Mouse (Mus musculus) midbrain, embryonic 13.5 days (tissue): Measurements from ENCODE around the gene Nhs. TPM values are rescaled to one million over a fixed set of nuclear protein-coding genes. Genes with fewer than 3 reads are reported as not detected.
A peak's percentile ranks its signal among the peaks of the same experiment; 100 is the strongest.

Experiments
- ATAC-seq: fragments of 200-750 bp; cut with Nextera tagmentation; 2 replicates; pipeline ENCODE4 v1.8.0; 2017; ENCODE audit warnings: mild to moderate bottlenecking, moderate TSS enrichment, moderate library complexity
- H3K27ac ChIP-seq: fragments of 300-500 bp; sonication (generic); 2 replicates; pipeline ENCODE4 v1.5.1; 2015; ENCODE audit warnings: inconsistent platforms, mild to moderate bottlenecking, moderate library complexity
- H3K27me3 ChIP-seq: fragments of 300-500 bp; sonication (generic); 2 replicates; pipeline ENCODE4 v1.6.1; 2015; ENCODE audit warnings: mild to moderate bottlenecking, inconsistent platforms
- H3K36me3 ChIP-seq: fragments of 300-500 bp; sonication (generic); 2 replicates; pipeline ENCODE4 v1.6.1; 2015; ENCODE audit warnings: mild to moderate bottlenecking, inconsistent platforms
- H3K4me1 ChIP-seq: fragments of 300-500 bp; sonication (generic); replicated peaks from 2 replicates; pipeline ENCODE4 v1.6.1; 2015; ENCODE audit warnings: inconsistent platforms
- H3K4me2 ChIP-seq: fragments of 300-500 bp; sonication (generic); replicated peaks from 2 replicates; pipeline ENCODE4 v1.6.1; 2015; ENCODE audit warnings: moderate library complexity, mild to moderate bottlenecking, inconsistent platforms
- H3K4me3 ChIP-seq: fragments of 300-500 bp; sonication (generic); replicated peaks from 2 replicates; pipeline ENCODE4 v1.5.1; 2015; ENCODE audit warnings: mild to moderate bottlenecking, inconsistent platforms
- H3K9ac ChIP-seq: fragments of 300-500 bp; sonication (generic); replicated peaks from 2 replicates; pipeline ENCODE4 v1.6.1; 2015; ENCODE audit warnings: mild to moderate bottlenecking, inconsistent platforms
- H3K9me3 ChIP-seq: fragments of 300-500 bp; sonication (generic); 2 replicates; pipeline ENCODE4 v1.6.1; 2016; ENCODE audit warnings: mild to moderate bottlenecking, inconsistent platforms
- WGBS: fragments of 180-500 bp; shearing (Covaris S2); methylation state at CpG from one replicate; pipeline ENCODE4 v1.1.7; 2015; 5-methylcytosine and 5-hydroxymethylcytosine counted together
- polyA plus RNA-seq: library from polyadenylated mRNA; unstranded; fragments of >200 nt; fragmentation: Nextera tagmentation; extraction: Ambion mirVana; gene quantifications from 2 replicates; pipeline ENCODE4 v1.2.1, GENCODE M21; 2015

Gene Nhs
- polyA plus RNA-seq, 1 experiment from 2014 or later, result 3.1 TPM

- no peak for ATAC-seq
- no peak overlapping the region for H3K9ac ChIP-seq
- H3K4me2 ChIP-seq, result no peak overlapping the region
- 0 out of 2 replicates have a peak, but pooled peaks cover 3% of the 10 kb centered on the region for H3K4me1 ChIP-seq
- H3K27ac ChIP-seq, result no peak overlapping the region
- H3K4me3 ChIP-seq, result no peak overlapping the region
- peaks cover 62% of the 10 kb centered on the region for H3K27me3 ChIP-seq
- H3K36me3 ChIP-seq, result no peaks in the 10 kb centered on the region
- H3K9me3 ChIP-seq, result no peaks in the 10 kb centered on the region
Observed at GRCm38 (mm10) chrX:161972723-161973122, 186.8 kb downstream of the Nhs start.

DNA sequence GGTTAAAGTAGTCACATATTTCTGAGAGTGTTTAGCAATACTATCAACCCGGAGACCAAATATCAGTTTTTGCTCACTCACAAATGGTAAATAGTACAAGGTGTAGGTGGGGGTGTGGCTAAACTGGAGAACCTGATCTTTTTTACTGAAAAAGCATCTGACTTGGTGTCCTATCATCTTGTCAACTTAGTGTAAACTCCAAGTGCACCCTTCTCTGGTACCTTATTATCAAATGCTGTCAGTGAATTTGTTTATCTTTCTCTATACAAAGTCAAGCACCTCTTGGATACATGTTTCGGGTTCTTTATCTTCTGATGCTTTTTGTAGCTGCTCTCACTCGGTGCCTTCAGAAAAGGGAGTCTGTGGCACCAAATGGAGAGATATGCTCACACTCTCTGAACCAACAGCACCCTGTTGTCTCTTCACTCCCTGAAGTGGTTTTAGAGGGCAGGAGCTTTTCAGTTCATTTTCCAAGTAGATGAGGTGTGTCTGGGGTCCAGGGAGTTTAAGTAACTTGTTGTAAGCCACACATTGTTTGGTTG, 187.5 kb downstream of the Nhs start:
- Histone ChIP-seq H3K4me2 (no peak overlapping the region), H3K9me3 (no peaks in the 10 kb centered on the region), H3K27ac (no peak overlapping the region), H3K9ac (no peak overlapping the region), H3K4me3 (no peak overlapping the region), H3K36me3 (no peaks in the 10 kb centered on the region), H3K4me1 (0 out of 2 replicates have a peak, but pooled peaks cover 3% of the 10 kb centered on the region), H3K27me3 (peaks cover 62% of the 10 kb centered on the region)
- WGBS, result 82% methylated on average over 3 of the region's 3 CpGs
- ATAC-seq, result no peak

- no peak for ATAC-seq
- Histone ChIP-seq H3K36me3 (no peaks in the 10 kb centered on the region), H3K4me1 (no peaks in the 10 kb centered on the region), H3K9ac (no peak overlapping the region), H3K9me3 (no peaks in the 10 kb centered on the region), H3K4me2 (no peak overlapping the region), H3K27ac (no peak overlapping the region), H3K4me3 (no peak overlapping the region), H3K27me3 (peaks cover 59% of the 10 kb centered on the region)
- WGBS, result 90% methylated on average over 1 of the region's 1 CpGs
Observed at GRCm38 (mm10) chrX:161971131-161971530, 188.4 kb downstream of the Nhs start.

- Histone ChIP-seq H3K4me2 (no peak overlapping the region), H3K27me3 (peaks cover 54% of the 10 kb centered on the region; the same call in 1 of the 2 replicates), H3K9me3 (no peaks in the 10 kb centered on the region), H3K27ac (no peak overlapping the region), H3K4me3 (no peak overlapping the region), H3K36me3 (no peaks in the 10 kb centered on the region), H3K9ac (no peak overlapping the region), H3K4me1 (no peaks in the 10 kb centered on the region)
- WGBS, result 36% methylated on average over 4 of the region's 4 CpGs
- ATAC-seq, result no peak
Observed at GRCm38 (mm10) chrX:161967692-161968091, 191.8 kb downstream of the Nhs start.

DNA sequence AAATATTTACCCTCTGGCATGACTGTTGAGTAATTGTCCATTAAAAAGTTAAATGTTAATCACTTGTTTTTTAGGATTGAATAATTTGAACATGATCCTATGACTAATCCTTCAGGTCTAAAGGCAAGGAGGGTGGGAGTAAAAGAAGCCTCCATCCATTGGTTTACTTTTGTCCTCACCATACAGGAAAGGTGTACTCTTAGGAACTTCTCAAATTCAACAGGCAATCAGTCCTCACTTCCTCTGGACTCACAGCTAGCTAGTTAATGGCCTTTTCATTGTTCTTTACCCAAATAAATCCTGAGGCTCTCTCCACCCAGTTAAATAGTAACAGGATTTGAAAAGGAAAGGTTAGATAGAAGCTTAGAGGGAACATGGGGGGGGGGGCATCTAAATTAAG, 196.2 kb downstream of the Nhs start:
- H3K9me3 ChIP-seq, result no peaks in the 10 kb centered on the region
- no peak for ATAC-seq
- H3K27me3 ChIP-seq, result peaks cover 46% of the 10 kb centered on the region; the same call in 1 of the 2 replicates
- H3K4me3 ChIP-seq, result no peak overlapping the region
- no peak overlapping the region for H3K9ac ChIP-seq
- H3K27ac ChIP-seq, result no peak overlapping the region
- no peaks in the 10 kb centered on the region for H3K4me1 ChIP-seq
- no peaks in the 10 kb centered on the region for H3K36me3 ChIP-seq
- H3K4me2 ChIP-seq, result no peak overlapping the region

DNA sequence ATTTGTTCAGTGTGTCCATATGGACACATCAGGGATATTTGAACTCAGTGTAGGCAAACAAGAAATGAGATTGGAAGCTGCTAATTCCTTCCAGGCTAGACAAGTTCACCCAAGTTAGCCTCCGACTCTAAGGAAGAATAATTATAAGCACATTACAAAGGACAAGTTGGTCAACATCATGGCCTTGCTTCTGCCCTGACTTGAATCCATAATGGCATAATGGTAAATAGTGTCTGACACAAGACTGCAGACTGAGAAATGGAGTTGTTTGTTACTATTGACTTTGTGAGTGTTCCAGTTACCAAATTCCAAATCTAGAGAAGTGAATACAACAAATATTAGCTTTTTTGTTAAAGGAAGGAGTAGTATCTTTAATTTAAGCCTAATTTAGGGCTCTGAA, 196.7 kb downstream of the Nhs start:
- Histone ChIP-seq H3K36me3 (no peaks in the 10 kb centered on the region), H3K4me1 (no peaks in the 10 kb centered on the region), H3K27me3 (peaks cover 46% of the 10 kb centered on the region; the same call in 1 of the 2 replicates), H3K9me3 (no peaks in the 10 kb centered on the region), H3K9ac (no peak overlapping the region), H3K4me3 (no peak overlapping the region), H3K4me2 (no peak overlapping the region), H3K27ac (no peak overlapping the region)
- ATAC-seq, result no peak
- WGBS, result 72% methylated on average over 1 of the region's 1 CpGs

DNA sequence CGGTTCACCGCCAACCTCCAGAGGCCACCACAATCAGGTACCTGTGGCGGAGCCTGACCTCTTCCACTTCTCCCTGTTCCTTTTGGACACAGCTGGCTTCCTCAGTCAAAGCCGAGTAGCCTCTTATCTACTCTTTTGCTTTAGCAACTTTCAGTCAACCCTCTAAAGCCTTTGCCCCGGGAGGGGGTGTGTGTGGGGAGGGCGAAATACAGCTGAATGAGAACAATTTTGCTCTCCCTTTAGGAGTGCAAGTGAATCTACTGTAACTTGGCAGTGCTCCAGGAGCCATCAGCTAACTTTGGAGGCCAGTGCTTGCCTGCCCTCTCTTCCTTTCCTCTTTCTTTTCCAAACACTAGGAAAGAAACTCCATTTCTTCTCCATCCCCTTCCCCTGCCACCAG, 197.8 kb downstream of the Nhs start:
- H3K27ac ChIP-seq, result no peak overlapping the region
- WGBS, result 68% methylated on average over 6 of the region's 6 CpGs

DNA sequence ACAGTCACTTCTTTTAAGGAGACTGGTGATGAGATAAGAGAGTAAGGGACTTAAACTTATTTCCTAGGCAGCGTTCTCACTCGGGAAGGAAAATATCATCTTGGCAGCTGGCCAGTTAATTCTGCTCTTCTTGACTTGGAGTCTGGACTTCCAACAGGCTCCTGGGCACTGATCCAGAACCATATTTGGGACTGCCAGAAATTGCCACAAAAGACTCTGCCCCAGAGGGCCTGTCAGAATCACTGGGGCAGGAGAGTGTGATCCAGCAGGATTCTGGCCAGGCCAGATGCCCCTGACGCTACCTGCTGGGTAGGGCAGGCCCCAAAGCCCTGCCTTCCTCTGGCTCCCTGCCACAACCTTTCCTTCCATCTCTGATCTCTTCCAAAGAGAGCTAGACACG, 198.4 kb downstream of the Nhs start:
- ATAC-seq, result no peak
- Histone ChIP-seq H3K27me3 (peaks cover 42% of the 10 kb centered on the region), H3K4me3 (no peak overlapping the region), H3K4me1 (no peaks in the 10 kb centered on the region), H3K36me3 (no peaks in the 10 kb centered on the region), H3K4me2 (no peak overlapping the region), H3K9ac (no peak overlapping the region), H3K9me3 (no peaks in the 10 kb centered on the region), H3K27ac (no peak overlapping the region)
- WGBS, result 57% methylated on average over 4 of the region's 4 CpGs

More for the DNA sequence above, 197.8 kb downstream of the Nhs start:
- ATAC-seq, result no peak
- Histone ChIP-seq H3K4me1 (no peaks in the 10 kb centered on the region), H3K4me3 (no peak overlapping the region), H3K9ac (no peak overlapping the region), H3K36me3 (no peaks in the 10 kb centered on the region), H3K27me3 (peaks cover 41% of the 10 kb centered on the region), H3K9me3 (no peaks in the 10 kb centered on the region), H3K4me2 (no peak overlapping the region)

- Histone ChIP-seq H3K27ac (no peak overlapping the region), H3K4me1 (peaks cover 5% of the 10 kb centered on the region), H3K36me3 (no peaks in the 10 kb centered on the region), H3K4me2 (no peak overlapping the region), H3K9ac (no peak overlapping the region), H3K27me3 (peaks cover 36% of the 10 kb centered on the region), H3K4me3 (no peak overlapping the region), H3K9me3 (no peaks in the 10 kb centered on the region)
- ATAC-seq, result no peak
Observed at GRCm38 (mm10) chrX:161952356-161952755, 207.2 kb downstream of the Nhs start.

DNA sequence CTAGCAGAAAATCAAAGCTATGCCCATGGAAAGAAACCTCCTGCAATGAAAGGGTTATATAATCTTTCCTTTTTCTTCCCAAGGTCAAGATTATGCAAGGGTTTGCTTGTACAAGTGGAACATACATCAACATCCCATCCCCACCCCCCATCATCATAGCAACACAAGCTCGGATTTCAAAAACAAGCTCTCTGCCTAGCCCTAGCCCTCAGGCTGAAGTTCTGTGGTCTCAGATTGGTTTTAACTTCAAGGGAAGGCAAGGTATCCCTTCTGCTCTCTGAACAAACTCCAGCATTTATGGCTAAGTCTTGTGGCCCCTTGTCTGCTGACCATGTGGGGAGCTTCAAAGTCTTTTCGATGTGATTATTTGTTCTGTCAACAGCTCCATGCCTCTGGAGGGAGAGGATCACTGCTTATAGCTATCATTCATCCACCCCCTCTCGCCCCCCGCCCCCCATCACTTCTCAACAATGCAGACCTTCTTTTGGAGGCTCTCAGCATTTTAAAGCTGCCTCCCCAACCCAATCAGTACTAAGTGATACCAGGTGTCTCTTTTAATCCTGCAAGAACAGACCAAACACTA, 216.3 kb downstream of the Nhs start:
- Histone ChIP-seq H3K9me3 (no peaks in the 10 kb centered on the region), H3K4me1 (no peaks in the 10 kb centered on the region), H3K36me3 (no peaks in the 10 kb centered on the region), H3K4me2 (no peak overlapping the region), H3K27ac (no peak overlapping the region), H3K4me3 (no peak overlapping the region), H3K27me3 (peaks cover 33% of the 10 kb centered on the region; the same call in 1 of the 2 replicates), H3K9ac (no peak overlapping the region)
- ATAC-seq, result no peak
- 71% methylated on average over 4 of the region's 4 CpGs for WGBS

- Histone ChIP-seq H3K9me3 (no peaks in the 10 kb centered on the region), H3K4me3 (no peak overlapping the region), H3K27me3 (peaks cover 38% of the 10 kb centered on the region; the same call in 1 of the 2 replicates), H3K4me2 (no peak overlapping the region), H3K27ac (no peak overlapping the region), H3K4me1 (no peaks in the 10 kb centered on the region), H3K9ac (no peak overlapping the region), H3K36me3 (no peaks in the 10 kb centered on the region)
- WGBS, result 67% methylated on average over 2 of the region's 2 CpGs
- ATAC-seq, result no peak
Observed at GRCm38 (mm10) chrX:161940696-161941095, 218.8 kb downstream of the Nhs start.

- peaks cover 70% of the 10 kb centered on the region for H3K27me3 ChIP-seq
- H3K36me3 ChIP-seq, result no peaks in the 10 kb centered on the region
- H3K27ac ChIP-seq, result 0 out of 2 replicates have a peak overlapping the region, but pooled peaks have one; percentile 64
Observed at GRCm38 (mm10) chrX:161926683-161927053, 232.9 kb downstream of the Nhs start.

More at GRCm38 (mm10) chrX:161926683-161927053, 232.9 kb downstream of the Nhs start:
- Histone ChIP-seq H3K4me3 (no peak overlapping the region), H3K9ac (no peak overlapping the region), H3K4me1 (peaks cover 14% of the 10 kb centered on the region), H3K4me2 (peak overlapping the region; percentile 41), H3K9me3 (no peaks in the 10 kb centered on the region)
- no peak for ATAC-seq
